Mouse (Mus musculus) urinary bladder, postnatal 25 days (tissue): ENCODE results near the gene Slc7a11.

Experiments used
- DNase-seq: peaks from one replicate; pipeline ENCODE4 v3.0.0; 2022; ENCODE audit warnings: low spot score

Slc7a11 gene

GRCm38 (mm10) chr3:49867147-49867950 lies 576.1 kb downstream of the Slc7a11 start:
- no peak for DNase-seq

GRCm38 (mm10) chr3:49866061-49866515 lies 577.3 kb downstream of the Slc7a11 start:
- DNase-seq, result no peak

GRCm38 (mm10) chr3:49856797-49857196 lies 586.6 kb downstream of the Slc7a11 start:
- DNase-seq, result no peak

- DNase-seq, result no peak
These were observed 589.1 kb downstream of the Slc7a11 start for GRCm38 (mm10) chr3:49854277-49854676.

GRCm38 (mm10) chr3:49842971-49843370 lies 600.4 kb downstream of the Slc7a11 start:
- no peak for DNase-seq
